Mouse (Mus musculus) gastrocnemius, adult 8-10 months (tissue): ENCODE data around the gene Cacna1i. TPM values are rescaled to one million over a fixed set of nuclear protein-coding genes. Genes with fewer than 3 reads are reported as not detected.

Experiments
- DNase-seq, 2 experiments: peaks; one replicate each; pipeline ENCODE4 v3.0.0; 2022; ENCODE audit warnings: low spot score in 2 of 2
- total RNA-seq, 4 experiments: library from RNA; stranded (reverse); gene quantifications; 2 replicates each; pipeline ENCODE4 v1.2.4; 2022

The Cacna1i gene
- total RNA-seq, 4 experiments from 2014 or later: 0.15 to 1.9 (median 0.38) TPM

- no peak for DNase-seq
These were observed 15.1 kb upstream of the Cacna1i start for GRCm38 (mm10) chr15:80271858-80272396.

- DNase-seq: no peak
These were observed 9.9 kb upstream of the Cacna1i start for GRCm38 (mm10) chr15:80277107-80277506.

GRCm38 (mm10) chr15:80277625-80278024 lies 9.4 kb upstream of the Cacna1i start:
- no peak for DNase-seq

GRCm38 (mm10) chr15:80278121-80278759 lies 8.8 kb upstream of the Cacna1i start:
- no peak for DNase-seq

GRCm38 (mm10) chr15:80279053-80279452 lies 8.0 kb upstream of the Cacna1i start:
- DNase-seq: no peak

- no peak for DNase-seq
These were observed 6.4 kb upstream of the Cacna1i start for GRCm38 (mm10) chr15:80280646-80281045.

- DNase-seq: no peak
These were observed 998 bp downstream of the Cacna1i start for GRCm38 (mm10) chr15:80288036-80288435.

GRCm38 (mm10) chr15:80289436-80289835 lies 2.4 kb downstream of the Cacna1i start:
- peak; percentile 32 to 42 for DNase-seq

- DNase-seq: no peak
These were observed 10.1 kb downstream of the Cacna1i start for GRCm38 (mm10) chr15:80297146-80297545.

- no peak for DNase-seq
These were observed 16.7 kb downstream of the Cacna1i start for GRCm38 (mm10) chr15:80303779-80304178.

GRCm38 (mm10) chr15:80304188-80304587 lies 17.1 kb downstream of the Cacna1i start:
- no peak for DNase-seq

GRCm38 (mm10) chr15:80306146-80306545 lies 19.1 kb downstream of the Cacna1i start:
- DNase-seq: no peak

- DNase-seq: no peak
These were observed 27.7 kb downstream of the Cacna1i start for GRCm38 (mm10) chr15:80314731-80315130.

- DNase-seq: no peak
These were observed 30.1 kb downstream of the Cacna1i start for GRCm38 (mm10) chr15:80316966-80317634.

GRCm38 (mm10) chr15:80317841-80318530 lies 30.9 kb downstream of the Cacna1i start:
- no peak for DNase-seq

GRCm38 (mm10) chr15:80318543-80319255 lies 31.7 kb downstream of the Cacna1i start:
- no peak for DNase-seq

GRCm38 (mm10) chr15:80319315-80319714 lies 32.3 kb downstream of the Cacna1i start:
- no peak for DNase-seq

GRCm38 (mm10) chr15:80319921-80320320 lies 32.9 kb downstream of the Cacna1i start:
- no peak for DNase-seq

GRCm38 (mm10) chr15:80325207-80325606 lies 38.2 kb downstream of the Cacna1i start:
- DNase-seq: no peak

- no peak for DNase-seq
These were observed 38.7 kb downstream of the Cacna1i start for GRCm38 (mm10) chr15:80325756-80326155.

GRCm38 (mm10) chr15:80326947-80327346 lies 39.9 kb downstream of the Cacna1i start:
- DNase-seq: no peak
